Mouse (Mus musculus): Measurements from ENCODE around the gene Clstn2. TPM values are rescaled to one million over a fixed set of nuclear protein-coding genes. Genes with fewer than 3 reads are reported as not detected.

The Clstn2 gene
- total and polyA plus RNA-seq, 3 experiments, result not detected

DNA sequence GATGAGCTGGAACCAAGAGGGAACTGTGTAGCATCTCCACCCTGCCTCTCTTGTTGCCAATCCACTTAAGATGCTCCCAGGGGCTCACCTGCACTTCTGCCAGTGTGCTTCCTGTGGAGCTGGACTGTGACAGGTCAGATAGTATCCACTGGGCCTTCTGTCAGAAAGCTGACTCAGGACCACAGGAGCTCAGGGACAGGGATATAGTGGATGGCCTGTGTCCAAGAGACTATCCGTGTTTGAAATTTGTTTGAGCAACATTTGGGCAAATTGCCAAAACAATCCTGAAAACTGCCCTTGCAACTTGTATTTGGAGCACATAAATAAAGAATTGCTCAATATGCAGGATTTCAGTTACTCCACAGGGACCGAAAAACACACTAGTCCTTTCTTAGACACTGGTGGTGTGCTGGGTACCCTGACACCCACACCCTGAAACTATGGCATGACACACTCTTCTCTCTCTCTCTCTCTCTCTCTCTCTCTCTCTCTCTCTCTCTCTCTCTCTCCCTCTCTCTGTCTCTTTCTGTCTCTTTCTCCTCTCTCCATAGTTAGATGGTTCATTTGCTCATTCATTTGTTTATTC is 542.3 kb downstream of the Clstn2 start:
- Histone ChIP-seq H3K36me3 (ENCODE audit: control insufficient read depth in 1 of 2, insufficient read depth in 2 of 2, low read length in 2 of 2) (no peaks in the 10 kb centered on the region), H3K9ac (ENCODE audit: control insufficient read depth, low read depth, low read length, poor library complexity, severe bottlenecking) (no peak overlapping the region), H3K27ac (ENCODE audit: control insufficient read depth, low read depth, low read length) (no peak overlapping the region), H3K27me3 (ENCODE audit: control insufficient read depth in 1 of 2, insufficient read depth in 2 of 2, low read length in 2 of 2) (no peaks in the 10 kb centered on the region), H3K4me1 (ENCODE audit: control insufficient read depth in 1 of 2, insufficient read depth in 2 of 2, low read length in 2 of 2) (no peaks in the 10 kb centered on the region), H3K9me3 (replicated peaks; ENCODE audit: insufficient read depth, low read length) (no peaks in the 10 kb centered on the region), H3K79me2 (ENCODE audit: control insufficient read depth, insufficient read depth, low read length, poor library complexity) (no peaks in the 10 kb centered on the region), H3K4me3 (ENCODE audit: control insufficient read depth in 1 of 2, insufficient read depth in 1 of 2, low read depth in 2 of 2, low read length in 2 of 2) (no peak overlapping the region)
- no peak for DNase-seq (ENCODE audit: low read depth, low spot score)
- TF ChIP-seq USF2 (IDR thresholded peaks at IDR 0.05; ENCODE audit: borderline replicate concordance in 1 of 2, insufficient read depth in 1 of 2, low read depth in 1 of 2, low read length in 2 of 2) (no peak), ZC3H11A (IDR thresholded peaks at IDR 0.05; ENCODE audit: low read depth, low read length) (no peak)

DNA sequence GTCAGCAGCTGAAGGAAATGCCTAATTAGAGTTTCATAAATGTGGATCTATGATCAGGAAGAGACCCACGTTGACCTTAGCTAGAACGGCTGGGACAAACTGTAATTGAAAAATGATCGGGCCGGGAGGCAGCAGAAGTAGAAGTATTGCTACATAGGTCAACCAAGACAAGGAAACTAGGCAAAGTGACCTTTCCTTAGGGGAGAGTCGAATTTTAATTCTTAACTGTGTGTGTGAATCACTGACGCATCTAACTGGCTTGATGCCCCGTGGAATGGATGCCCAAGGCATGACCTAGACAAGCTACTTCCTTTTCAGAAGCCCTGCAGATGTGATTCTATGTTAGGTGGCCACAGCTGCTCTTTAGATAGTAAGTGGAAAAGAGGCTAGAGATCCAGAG is 546.2 kb downstream of the Clstn2 start:
- Histone ChIP-seq H3K4me1 (ENCODE audit: control insufficient read depth in 1 of 2, insufficient read depth in 2 of 2, low read length in 2 of 2) (no peaks in the 10 kb centered on the region), H3K9me3 (replicated peaks; ENCODE audit: insufficient read depth, low read length) (no peaks in the 10 kb centered on the region), H3K9ac (ENCODE audit: control insufficient read depth, low read depth, low read length, poor library complexity, severe bottlenecking) (no peak overlapping the region), H3K27ac (ENCODE audit: control insufficient read depth, low read depth, low read length) (no peak overlapping the region), H3K36me3 (ENCODE audit: control insufficient read depth in 1 of 2, insufficient read depth in 2 of 2, low read length in 2 of 2) (no peaks in the 10 kb centered on the region), H3K79me2 (ENCODE audit: control insufficient read depth, insufficient read depth, low read length, poor library complexity) (no peaks in the 10 kb centered on the region), H3K4me3 (ENCODE audit: control insufficient read depth in 1 of 2, insufficient read depth in 1 of 2, low read depth in 2 of 2, low read length in 2 of 2) (no peak overlapping the region), H3K27me3 (ENCODE audit: control insufficient read depth in 1 of 2, insufficient read depth in 2 of 2, low read length in 2 of 2) (no peaks in the 10 kb centered on the region)
- TF ChIP-seq BHLHE40 (IDR thresholded peaks at IDR 0.05; ENCODE audit: borderline replicate concordance, low read depth, low read length), result no peak
- no peak for TF ChIP-seq ZC3H11A (IDR thresholded peaks at IDR 0.05; ENCODE audit: low read depth, low read length)
- no peak for DNase-seq (ENCODE audit: low read depth, low spot score)

DNA sequence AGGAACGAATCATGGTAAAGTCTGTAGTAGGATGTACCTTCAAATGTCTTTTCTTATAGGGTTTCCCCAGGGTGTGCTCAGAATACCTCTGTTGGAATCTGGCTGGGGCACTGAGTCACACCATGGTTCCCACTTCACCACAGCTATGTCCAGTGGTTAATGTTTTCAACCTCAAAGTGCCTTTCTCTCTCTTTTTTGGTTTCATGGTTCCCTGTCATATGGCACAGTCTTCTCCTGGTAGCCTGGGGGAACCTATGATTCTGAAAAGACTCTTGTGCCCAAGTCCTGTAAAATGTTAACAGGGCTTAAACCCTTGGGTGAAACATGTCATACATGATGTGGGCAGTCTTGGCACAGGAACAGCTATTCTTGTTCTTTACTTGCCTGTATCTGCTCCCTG is 551.8 kb downstream of the Clstn2 start:
- TF ChIP-seq MYC (IDR thresholded peaks at IDR 0.05; ENCODE audit: low read depth, low read length) (no peak), RCOR1 (IDR thresholded peaks at IDR 0.05; ENCODE audit: low read depth, low read length) (no peak), MAX (IDR thresholded peaks at IDR 0.05; ENCODE audit: low read length) (no peak), TCF12 (IDR thresholded peaks at IDR 0.05; ENCODE audit: low read depth, low read length) (no peak), SMC3 (IDR thresholded peaks at IDR 0.05; ENCODE audit: low read depth, low read length) (no peak), RAD21 (IDR thresholded peaks at IDR 0.05; ENCODE audit: low read depth, low read length) (no peak), USF1 (IDR thresholded peaks at IDR 0.05; ENCODE audit: low read depth, low read length) (no peak), UBTF (IDR thresholded peaks at IDR 0.05; ENCODE audit: borderline replicate concordance, insufficient read depth, low read depth, low read length) (no peak), NELFE (IDR thresholded peaks at IDR 0.05; ENCODE audit: low read depth, low read length) (no peak), SIN3A (IDR thresholded peaks at IDR 0.05; ENCODE audit: low read length) (no peak), NRF1 (IDR thresholded peaks at IDR 0.05; ENCODE audit: insufficient read depth, low read depth, low read length, poor library complexity, severe bottlenecking) (no peak), JUND (IDR thresholded peaks at IDR 0.05; ENCODE audit: low read depth, low read length) (no peak), MYB (IDR thresholded peaks at IDR 0.05; ENCODE audit: low read depth, low read length) (no peak), MAFK (IDR thresholded peaks at IDR 0.05; ENCODE audit: borderline replicate concordance, low read depth, low read length) (no peak), CTCF (IDR thresholded peaks at IDR 0.05 in 2 of 3, conservative IDR thresholded peaks at IDR 0.05 in 1 of 3; ENCODE audit: control insufficient read depth in 1 of 3, insufficient read depth in 1 of 3, low read depth in 2 of 3, low read length in 3 of 3, poor library complexity in 1 of 3, severe bottlenecking in 1 of 3) (no peak), MXI1 (IDR thresholded peaks at IDR 0.05; ENCODE audit: low read depth, low read length) (no peak), HCFC1 (IDR thresholded peaks at IDR 0.05; ENCODE audit: low read depth, low read length) (no peak), KAT2A (conservative IDR thresholded peaks at IDR 0.05; ENCODE audit: low read depth, low read length) (no peak)
- H3K27ac ChIP-seq (ENCODE audit: control insufficient read depth, low read depth, low read length), result no peak overlapping the region
- no peaks in the 10 kb centered on the region for H3K9me3 ChIP-seq (replicated peaks; ENCODE audit: insufficient read depth, low read length)
- H3K27me3 ChIP-seq (ENCODE audit: control insufficient read depth in 1 of 2, insufficient read depth in 2 of 2, low read length in 2 of 2), result no peaks in the 10 kb centered on the region
- no peak overlapping the region for H3K9ac ChIP-seq (ENCODE audit: control insufficient read depth, low read depth, low read length, poor library complexity, severe bottlenecking)
- H3K4me3 ChIP-seq (ENCODE audit: control insufficient read depth in 1 of 2, insufficient read depth in 1 of 2, low read depth in 2 of 2, low read length in 2 of 2), result no peak overlapping the region
- H3K36me3 ChIP-seq (ENCODE audit: control insufficient read depth in 1 of 2, insufficient read depth in 2 of 2, low read length in 2 of 2), result no peaks in the 10 kb centered on the region
- DNase-seq (ENCODE audit: low read depth, low spot score), result no peak
- H3K79me2 ChIP-seq (ENCODE audit: control insufficient read depth, insufficient read depth, low read length, poor library complexity), result no peaks in the 10 kb centered on the region
- H3K4me1 ChIP-seq (ENCODE audit: control insufficient read depth in 1 of 2, insufficient read depth in 2 of 2, low read length in 2 of 2), result no peaks in the 10 kb centered on the region
